Mouse (Mus musculus): ENCODE data around the gene Ccdc151.

DNA sequence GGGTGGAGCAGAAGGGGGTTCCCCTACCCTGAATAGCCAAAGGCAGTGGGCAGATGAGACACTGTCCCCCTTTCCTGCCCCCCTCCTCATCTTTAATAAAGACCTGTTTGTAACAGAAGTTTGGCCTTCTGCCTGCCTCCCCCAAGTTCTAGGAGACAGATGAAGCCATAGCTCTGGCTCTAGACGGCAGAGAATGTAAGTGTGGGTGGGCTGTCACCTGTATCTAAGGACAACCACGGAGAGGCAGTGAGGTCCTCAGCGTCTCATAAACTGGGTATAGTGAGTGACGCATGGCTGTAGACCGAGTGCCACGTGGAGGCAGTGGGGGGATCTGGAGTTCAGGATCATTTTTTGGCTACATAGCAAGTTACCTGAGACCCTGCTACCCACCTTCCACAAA is 53.6 kb downstream of the Ccdc151 start:
- TF ChIP-seq CTCF (IDR thresholded peaks at IDR 0.05; ENCODE audit: low read depth, low read length) (no peak), POLR2A (IDR thresholded peaks at IDR 0.05; ENCODE audit: extremely low read depth, insufficient read depth, low read length) (no peak)

Data from liver, adult 2 months (tissue).